Mouse (Mus musculus) thymus, postnatal 36 days (tissue): ENCODE data around the gene Gdpd3.

Source experiments
- DNase-seq, 2 experiments: peaks; one replicate each; pipeline ENCODE4 v3.0.0; 2022; ENCODE audit warnings: mixed read lengths in 2 of 2

Gene Gdpd3

DNA sequence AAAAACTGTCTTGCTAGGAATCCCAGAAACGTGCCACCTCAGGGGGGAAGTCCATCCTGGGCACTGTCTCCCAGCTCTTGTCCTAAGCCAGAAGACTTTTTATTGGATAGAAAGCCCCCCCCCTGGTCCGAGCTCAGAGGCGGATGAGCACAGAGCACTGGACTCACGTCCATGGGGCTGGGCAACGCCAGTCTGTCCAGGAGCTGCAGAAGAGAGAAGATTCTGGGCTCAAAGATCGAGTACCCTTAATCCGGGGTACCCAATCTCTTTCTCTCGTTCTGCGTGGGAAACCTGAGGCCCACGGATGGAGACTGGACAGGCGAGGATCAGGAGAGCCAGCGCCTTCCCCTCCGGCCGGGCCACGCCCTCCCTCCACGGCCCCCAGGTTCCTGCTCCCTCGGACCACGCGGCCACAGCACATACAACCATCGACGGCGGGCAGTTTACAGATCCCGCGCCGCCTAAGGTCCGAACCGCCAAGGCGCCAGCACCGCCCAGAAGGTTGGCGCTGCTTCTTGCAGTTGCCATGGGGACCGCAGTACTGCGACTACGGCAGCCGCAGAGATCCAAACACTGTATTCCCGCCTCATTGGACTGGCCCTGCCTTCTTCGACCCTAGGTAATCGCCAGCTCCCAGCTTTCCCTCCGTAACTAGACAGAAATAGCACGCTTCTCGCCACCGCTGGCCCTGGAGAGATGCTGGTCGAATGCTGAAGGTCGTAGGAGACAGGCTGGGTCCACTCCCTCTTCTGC, 42.7 kb downstream of the Gdpd3 start:
- DNase-seq, result peak; percentile 52 to 60

DNA sequence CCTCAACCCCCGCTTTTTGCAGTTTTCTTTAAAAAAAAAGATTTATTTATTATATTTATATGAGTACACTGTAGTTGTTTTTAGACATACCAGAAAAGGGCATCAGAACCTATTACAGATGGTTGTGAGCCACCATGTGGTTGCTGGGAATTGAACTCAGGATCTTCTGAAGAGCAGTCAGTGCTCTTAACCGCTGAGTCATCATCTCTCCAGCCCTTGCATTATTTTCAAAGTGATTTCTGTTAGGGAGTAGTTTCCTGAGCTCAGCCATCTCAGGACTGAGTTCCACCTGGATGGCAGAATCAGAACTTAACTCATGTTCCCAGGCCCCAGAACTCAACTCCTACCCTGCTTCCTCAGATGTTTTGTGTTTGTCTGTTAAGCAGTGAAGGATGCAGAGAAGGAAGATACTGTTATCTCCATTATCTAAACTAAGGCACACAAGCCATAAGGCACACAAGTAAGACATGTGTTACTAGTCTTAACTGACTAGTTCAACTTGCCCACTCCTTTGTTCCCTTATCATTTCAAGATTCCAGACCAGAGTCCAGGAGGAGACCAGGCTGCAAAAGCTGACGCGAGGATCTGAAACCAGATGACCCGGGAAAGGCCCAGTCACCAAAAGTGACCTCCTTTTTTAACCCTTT, 43.7 kb downstream of the Gdpd3 start:
- no peak for DNase-seq

DNA sequence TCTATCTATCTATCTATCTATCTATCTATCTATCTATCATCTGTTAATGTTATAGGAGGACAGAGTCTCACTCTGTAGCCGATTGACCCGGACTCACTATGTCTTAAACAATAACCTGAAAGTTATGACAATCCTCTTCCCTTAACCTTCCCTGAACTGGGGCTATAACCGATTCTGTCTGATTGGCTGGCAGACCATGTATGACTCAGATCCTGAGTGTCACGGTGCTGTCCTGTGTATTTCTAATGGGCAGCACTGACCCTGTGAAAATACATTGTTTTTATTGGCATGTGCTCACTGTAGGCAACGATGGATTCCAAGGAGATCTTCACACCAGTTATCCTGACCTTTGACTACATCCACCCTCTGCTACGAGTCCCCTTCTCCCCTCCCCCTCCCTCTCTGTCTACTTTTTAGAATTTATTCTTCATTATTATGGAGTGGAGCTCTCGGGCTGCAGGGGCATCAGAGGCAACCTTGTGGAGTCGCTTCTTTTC, 49.6 kb downstream of the Gdpd3 start:
- no peak for DNase-seq

DNA sequence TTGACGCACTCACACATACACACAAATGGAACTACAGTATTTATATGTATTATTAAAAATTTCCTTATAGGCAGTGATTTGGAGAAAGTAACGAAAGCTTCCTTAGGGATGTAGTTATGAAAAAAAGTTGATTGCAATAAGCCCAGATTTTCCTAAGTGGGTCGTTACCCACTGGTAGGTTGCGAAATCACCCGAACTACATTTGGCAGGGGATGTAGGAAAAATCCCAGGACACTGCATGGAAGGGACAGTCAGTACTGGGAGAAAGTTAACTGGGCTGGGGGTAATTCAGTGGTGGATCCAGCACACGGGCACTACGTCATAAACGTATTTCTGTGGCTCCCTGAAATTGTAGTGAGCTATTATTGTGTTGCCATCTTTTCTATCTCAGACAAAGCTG, 50.4 kb downstream of the Gdpd3 start:
- no peak for DNase-seq

DNA sequence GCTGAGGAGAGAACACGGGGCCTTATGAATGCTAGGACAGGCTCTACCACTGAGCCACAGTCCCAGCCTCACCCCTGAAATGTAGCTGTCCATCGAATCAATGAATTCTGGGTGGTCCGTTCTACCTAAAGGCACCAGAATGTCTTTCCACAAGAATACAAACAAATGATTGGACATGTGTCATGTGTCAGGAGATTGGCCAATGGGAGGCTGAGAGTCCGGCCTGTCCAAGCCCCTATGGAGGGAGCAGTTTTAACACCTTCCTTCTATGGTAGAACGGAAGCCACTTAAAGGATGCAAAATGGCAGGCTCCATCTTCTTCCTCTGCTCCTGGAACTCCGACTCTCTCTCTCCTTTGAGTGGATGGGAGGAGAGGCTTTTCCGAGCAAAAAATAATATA, 51.5 kb downstream of the Gdpd3 start:
- no peak for DNase-seq

DNA sequence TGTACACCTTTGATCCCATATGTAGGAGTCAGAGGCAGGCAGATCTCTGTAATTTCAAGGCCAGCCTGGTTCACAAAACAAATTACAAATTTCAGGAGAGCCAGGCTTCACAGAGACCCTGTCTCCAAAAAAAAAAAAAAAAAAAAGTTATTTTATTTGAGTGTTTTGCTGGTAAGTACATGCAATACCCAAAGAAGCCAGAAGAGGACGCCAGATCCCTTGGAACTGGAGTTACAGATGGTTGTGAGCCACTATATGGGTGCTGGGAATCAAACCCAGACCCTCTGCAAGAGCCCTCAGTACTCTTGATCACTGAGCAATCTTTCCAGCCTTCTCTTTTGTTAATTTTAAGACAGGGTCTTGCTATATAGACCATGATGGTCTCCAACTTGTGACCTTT, 52.7 kb downstream of the Gdpd3 start:
- DNase-seq, result no peak

DNA sequence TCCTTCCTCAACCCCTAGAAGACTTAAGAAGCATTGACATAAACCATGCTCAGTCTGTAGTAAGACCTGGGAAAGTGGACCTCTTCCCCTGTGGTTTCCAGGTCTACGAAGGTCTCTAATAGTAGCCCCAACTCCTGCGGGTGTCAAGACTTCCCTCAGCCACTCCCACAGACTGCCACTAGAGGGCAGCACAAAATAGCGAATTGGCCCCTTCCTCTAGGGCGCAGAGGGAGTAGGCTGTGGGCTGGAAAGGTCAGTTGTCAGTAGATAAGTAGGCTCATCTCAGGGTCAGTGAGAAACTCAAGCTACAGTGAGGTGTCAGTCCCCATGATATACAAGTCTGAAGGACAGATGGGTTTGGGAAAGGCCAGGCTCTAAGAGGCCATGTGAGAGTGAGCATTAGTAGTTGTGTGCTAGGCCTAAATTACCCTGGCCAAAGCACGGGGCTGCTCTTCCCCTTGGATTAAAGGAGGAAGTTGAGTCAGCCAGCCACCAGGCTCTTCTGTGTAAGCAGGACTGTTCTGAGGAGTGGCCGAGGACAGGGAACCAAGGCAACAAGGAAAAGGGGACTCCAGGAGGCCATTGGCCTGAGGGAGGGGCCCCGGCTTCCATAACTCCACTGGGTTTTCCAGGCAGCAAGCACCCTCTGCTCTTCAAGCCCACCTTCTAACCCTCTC, 55.8 kb downstream of the Gdpd3 start:
- peak; percentile 68 to 73 for DNase-seq

DNA sequence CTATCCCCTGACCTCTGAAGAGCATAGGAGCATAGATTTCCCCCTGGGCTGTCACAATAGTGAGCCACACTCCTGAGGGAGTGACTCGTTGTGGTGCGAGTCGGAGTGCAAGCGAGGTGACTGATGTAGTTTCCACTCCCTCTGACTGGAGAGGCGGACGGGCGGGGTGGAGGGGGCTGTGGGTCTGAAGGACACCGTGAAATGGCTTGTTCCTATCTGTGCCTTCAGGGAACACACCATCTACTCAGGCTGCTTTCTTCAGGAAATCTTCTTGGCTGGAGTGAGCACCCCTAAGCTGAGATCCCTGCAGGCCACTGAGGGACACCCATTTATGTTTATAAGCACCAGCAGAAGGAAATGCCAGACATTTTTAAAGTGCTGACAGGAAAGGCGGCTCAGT, 56.6 kb downstream of the Gdpd3 start:
- DNase-seq, result no peak

DNA sequence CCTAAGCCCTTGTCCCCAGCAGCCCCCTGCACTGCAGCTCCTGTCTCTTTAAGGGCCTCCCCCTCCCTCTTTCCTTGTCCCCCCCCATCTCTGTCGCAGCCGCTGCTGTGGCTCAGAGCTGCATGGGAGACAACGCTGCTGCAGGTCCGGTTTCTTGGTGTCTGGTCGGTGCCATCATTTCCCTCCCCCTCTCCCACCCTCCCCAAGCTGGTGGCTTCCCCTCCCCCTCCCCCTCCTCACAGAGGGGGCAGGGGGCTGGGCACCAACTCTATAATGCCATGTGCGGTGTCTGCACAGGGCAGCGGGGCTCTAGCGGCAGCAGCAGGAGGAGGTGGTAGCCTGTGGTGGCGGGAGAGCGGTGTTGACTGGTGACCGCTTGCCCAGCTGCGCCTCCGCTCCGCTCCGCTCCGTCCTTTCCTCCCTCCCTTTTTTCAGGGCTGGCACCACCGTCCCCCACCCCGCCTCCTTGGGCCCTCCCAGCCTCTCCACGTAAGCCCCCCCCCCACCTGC, 57.1 kb downstream of the Gdpd3 start:
- no peak for DNase-seq

DNA sequence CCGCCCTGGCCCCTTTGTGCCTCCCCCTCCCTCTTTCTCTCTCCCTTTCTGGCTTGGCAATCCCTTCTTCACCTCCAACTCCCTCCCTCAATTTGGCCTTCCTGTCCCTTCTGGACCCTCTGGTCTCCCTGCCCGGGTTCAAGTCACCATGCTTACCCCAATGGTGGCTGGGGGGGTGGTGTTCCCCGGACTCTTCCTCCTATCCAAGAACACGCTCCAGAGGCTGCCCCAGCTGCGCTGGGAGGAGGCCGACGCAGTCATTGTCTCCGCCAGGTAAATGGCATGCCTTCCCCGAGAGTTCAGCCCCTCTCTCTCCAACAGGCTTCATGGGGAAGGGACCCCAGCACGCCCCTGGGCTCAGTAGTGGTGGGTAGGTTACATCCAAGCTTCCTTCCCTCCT, 57.8 kb downstream of the Gdpd3 start:
- DNase-seq, result no peak
